Mouse (Mus musculus): ENCODE results near the gene Amy2a3. TPM values are rescaled to one million over a fixed set of nuclear protein-coding genes. Genes with fewer than 3 reads are reported as not detected.
"Not testable (repeated sequence)": the region's sequence is repeated elsewhere in the genome, so short reads cannot be mapped to it uniquely, and the experiment has no call there.

Gene Amy2a3
- total RNA-seq (2021): not detected

DNA sequence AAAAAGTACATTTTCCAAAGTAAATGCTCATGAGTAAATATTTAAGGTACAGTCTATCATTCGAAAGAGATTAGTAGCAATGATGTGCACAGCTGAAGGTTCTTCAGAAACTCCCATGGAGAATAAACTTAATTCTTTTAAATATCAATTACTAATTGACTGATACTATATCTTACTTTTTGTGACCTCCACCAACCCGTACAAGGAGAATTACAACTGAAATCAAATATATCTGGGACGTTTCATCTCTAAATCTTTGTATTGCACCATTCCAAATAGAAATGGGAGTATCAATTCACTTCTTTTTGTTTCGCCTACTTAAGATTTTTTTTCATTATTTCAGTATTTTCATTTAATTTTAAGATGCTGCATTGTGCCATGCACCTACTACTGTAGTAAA, at the start of gene Amy2a3:
TSS of gene Amy2a3 (minus strand) at position 101 of the 400 bp plus-strand sequence.
- DNase-seq; intact Hi-C loops (cut with DNase I): not testable (repeated sequence)

GRCm38 (mm10) chr3:113356558-113356957, 32.7 kb upstream of the Amy2a3 start, which contains the start of gene Amy2a2:
TSS of gene Amy2a2 (minus strand) at chr3:113356658.
- intact Hi-C loops (cut with DNase I); DNase-seq: not testable (repeated sequence)

GRCm38 (mm10) chr3:113345484-113345883, 21.6 kb upstream of the Amy2a3 start:
- intact Hi-C loops (cut with DNase I); DNase-seq: not testable (repeated sequence)

DNA sequence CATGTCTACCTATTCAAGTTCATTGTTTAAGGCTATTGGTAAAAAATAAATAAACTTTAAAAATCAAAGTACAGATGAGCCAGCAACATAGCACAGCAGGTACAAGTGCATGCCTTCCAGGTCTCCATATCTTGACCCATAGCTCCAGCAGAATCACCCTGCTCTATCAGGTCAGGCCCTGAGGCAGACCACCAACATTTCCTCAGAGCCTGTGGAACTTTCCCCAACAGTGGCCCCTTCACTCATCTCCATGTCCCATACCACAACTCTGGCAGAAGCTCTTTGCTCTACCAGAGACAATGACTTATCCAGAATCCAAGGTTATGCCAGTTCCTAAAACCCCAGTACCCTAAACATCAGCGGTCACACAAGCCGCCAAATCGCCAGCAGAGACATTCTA, 10.9 kb downstream of the Amy2a3 start:
- intact Hi-C loops (cut with DNase I); DNase-seq: not testable (repeated sequence)

GRCm38 (mm10) chr3:113291349-113291748, 32.5 kb downstream of the Amy2a3 start, which contains the start of gene Amy2a4:
TSS of gene Amy2a4 (minus strand) at chr3:113291449.
- DNase-seq; intact Hi-C loops (cut with DNase I): not testable (repeated sequence)

DNA sequence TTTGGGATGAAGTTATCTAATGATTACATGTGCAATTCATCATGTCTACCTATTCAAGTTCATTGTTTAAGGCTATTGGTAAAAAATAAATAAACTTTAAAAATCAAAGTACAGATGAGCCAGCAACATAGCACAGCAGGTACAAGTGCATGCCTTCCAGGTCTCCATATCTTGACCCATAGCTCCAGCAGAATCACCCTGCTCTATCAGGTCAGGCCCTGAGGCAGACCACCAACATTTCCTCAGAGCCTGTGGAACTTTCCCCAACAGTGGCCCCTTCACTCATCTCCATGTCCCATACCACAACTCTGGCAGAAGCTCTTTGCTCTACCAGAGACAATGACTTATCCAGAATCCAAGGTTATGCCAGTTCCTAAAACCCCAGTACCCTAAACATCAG, 43.6 kb downstream of the Amy2a3 start:
- DNase-seq; intact Hi-C loops (cut with DNase I): not testable (repeated sequence)

- intact Hi-C loops (cut with DNase I); DNase-seq: not testable (repeated sequence)
Measured at GRCm38 (mm10) chr3:113279586-113279985, 44.3 kb downstream of the Amy2a3 start.

Other genes starting within 250 kb of the Amy2a3 start
- gene Amy2a5, start 65.2 kb downstream of the Amy2a3 start, total RNA-seq (2021): not detected
- gene Amy2a4, start 32.6 kb downstream of the Amy2a3 start, total RNA-seq (2021): not detected
- gene Amy2a2, start 32.6 kb upstream of the Amy2a3 start, total RNA-seq (2021): not detected
- gene Amy2a1, start 208.4 kb upstream of the Amy2a3 start, total RNA-seq (2021): not detected

Data from heart, postnatal 10 days (tissue).